Mouse (Mus musculus): Measurements from ENCODE around the gene Dlx4.

GRCm38 (mm10) chr11:95100393-95100792 is 45.7 kb downstream of the Dlx4 start:
- TF ChIP-seq CTCF (conservative IDR thresholded peaks at IDR 0.05; ENCODE audit: low read length) (no peak), POU5F1 (IDR thresholded peaks at IDR 0.05; ENCODE audit: borderline replicate concordance, low read length) (no peak)
